Mouse (Mus musculus) limb, embryonic 10.5 days (tissue): ENCODE data around the gene Kcnh7. TPM values are rescaled to one million over a fixed set of nuclear protein-coding genes. Genes with fewer than 3 reads are reported as not detected.

ENCODE experiments used
- DNase-seq: peaks from one replicate; pipeline ENCODE4 v3.0.0-alpha.2; 2017; ENCODE audit warnings: low spot score
- H3K27ac ChIP-seq: fragments of 300-500 bp; sonication (generic); 2 replicates; pipeline ENCODE4 v1.5.1; 2016; ENCODE audit warnings: mild to moderate bottlenecking
- H3K27me3 ChIP-seq: fragments of 300-500 bp; sonication (generic); 2 replicates; pipeline ENCODE4 v1.6.1; 2016; ENCODE audit warnings: low read depth, mild to moderate bottlenecking; ENCODE audit not compliant: poor library complexity, severe bottlenecking
- H3K36me3 ChIP-seq: fragments of 300-500 bp; sonication (generic); 2 replicates; pipeline ENCODE4 v1.6.1; 2016; ENCODE audit warnings: mild to moderate bottlenecking, moderate library complexity
- H3K4me1 ChIP-seq: fragments of 300-500 bp; sonication (generic); 2 replicates; pipeline ENCODE4 v1.6.1; 2016
- H3K4me3 ChIP-seq: fragments of 300-500 bp; sonication (generic); 2 replicates; pipeline ENCODE4 v1.5.1; 2016; ENCODE audit warnings: mild to moderate bottlenecking, moderate library complexity
- H3K9me3 ChIP-seq: fragments of 300-500 bp; sonication (generic); replicated peaks from 2 replicates; pipeline ENCODE4 v1.6.1; 2016; ENCODE audit warnings: mild to moderate bottlenecking
- WGBS: fragments of 180-500 bp; shearing (Covaris S2); methylation state at CpG from one replicate; pipeline ENCODE4 v1.1.7; 2016; 5-methylcytosine and 5-hydroxymethylcytosine counted together
- polyA plus RNA-seq: library from polyadenylated mRNA; unstranded; fragments of >200 nt; fragmentation: Nextera tagmentation; extraction: Ambion mirVana; gene quantifications from 2 replicates; pipeline ENCODE4 v1.2.1, GENCODE M21; 2016

Gene Kcnh7
- 0.18 and 0.29 TPM in 2 replicates for polyA plus RNA-seq

- DNase-seq = peak; percentile 42
- WGBS = 2% methylated on average over 46 of the region's 49 CpGs
- H3K36me3 ChIP-seq = no peaks in the 10 kb centered on the region
- peaks cover 28% of the 10 kb centered on the region for H3K27me3 ChIP-seq
- peaks cover 15% of the 10 kb centered on the region for H3K4me1 ChIP-seq
- peak within 1 kb of the TSS; percentile 59 for H3K4me3 ChIP-seq
- no peaks in the 10 kb centered on the region for H3K9me3 ChIP-seq
- no peak within 1 kb of the TSS for H3K27ac ChIP-seq
These were observed at the start of gene Kcnh7 for GRCm38 (mm10) chr2:63183563-63184545. Gene Kcnh7, minus strand, starts transcription at chr2:63184287.

DNA sequence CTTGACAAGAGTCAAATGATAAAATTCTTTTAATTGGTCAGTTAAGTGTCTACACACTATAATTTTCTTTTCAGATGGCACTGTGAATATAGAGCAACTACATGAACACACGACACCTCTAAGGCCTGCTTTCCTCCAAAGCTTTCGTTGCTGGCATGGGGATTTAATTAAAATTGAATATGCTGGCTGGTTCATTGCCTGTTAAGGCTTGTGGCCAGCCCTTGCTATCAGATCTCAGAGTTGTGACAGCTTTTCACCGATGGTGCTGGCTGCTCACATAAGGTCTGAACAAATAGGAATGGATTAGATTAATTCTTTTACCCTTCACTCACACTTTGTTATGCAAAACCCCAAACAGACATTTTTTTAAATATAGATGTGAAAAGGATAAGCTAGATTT lies 23.3 kb upstream of the Kcnh7 start:
- 59% methylated on average over 3 of the region's 3 CpGs for WGBS
- Histone ChIP-seq H3K36me3 (no peaks in the 10 kb centered on the region), H3K27me3 (no peaks in the 10 kb centered on the region), H3K4me3 (no peak overlapping the region), H3K4me1 (no peaks in the 10 kb centered on the region), H3K27ac (no peak overlapping the region), H3K9me3 (no peaks in the 10 kb centered on the region)
- DNase-seq = no peak

DNA sequence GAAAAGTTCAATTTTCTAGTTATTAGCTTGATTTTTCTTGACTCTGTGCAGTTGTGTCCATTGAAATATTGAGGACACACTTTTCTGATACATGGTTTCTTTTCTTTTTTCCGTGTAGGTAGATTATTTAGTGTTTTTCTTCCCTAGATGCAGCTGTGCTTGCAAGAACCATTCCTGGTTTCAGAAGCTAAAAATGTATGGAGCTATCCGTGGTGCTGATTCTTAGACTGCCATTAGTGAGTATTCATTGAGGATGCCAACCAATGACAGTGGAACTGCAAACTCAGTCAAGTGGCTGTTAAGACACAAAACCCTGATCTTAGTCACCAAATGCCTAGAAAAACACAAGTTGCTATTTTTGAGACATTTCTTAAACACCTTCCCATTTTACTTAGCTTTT lies 1.9 kb upstream of the Kcnh7 start:
- WGBS = 4% methylated on average over 2 of the region's 2 CpGs
- H3K4me3 ChIP-seq = no peak overlapping the region
- DNase-seq = no peak

DNA sequence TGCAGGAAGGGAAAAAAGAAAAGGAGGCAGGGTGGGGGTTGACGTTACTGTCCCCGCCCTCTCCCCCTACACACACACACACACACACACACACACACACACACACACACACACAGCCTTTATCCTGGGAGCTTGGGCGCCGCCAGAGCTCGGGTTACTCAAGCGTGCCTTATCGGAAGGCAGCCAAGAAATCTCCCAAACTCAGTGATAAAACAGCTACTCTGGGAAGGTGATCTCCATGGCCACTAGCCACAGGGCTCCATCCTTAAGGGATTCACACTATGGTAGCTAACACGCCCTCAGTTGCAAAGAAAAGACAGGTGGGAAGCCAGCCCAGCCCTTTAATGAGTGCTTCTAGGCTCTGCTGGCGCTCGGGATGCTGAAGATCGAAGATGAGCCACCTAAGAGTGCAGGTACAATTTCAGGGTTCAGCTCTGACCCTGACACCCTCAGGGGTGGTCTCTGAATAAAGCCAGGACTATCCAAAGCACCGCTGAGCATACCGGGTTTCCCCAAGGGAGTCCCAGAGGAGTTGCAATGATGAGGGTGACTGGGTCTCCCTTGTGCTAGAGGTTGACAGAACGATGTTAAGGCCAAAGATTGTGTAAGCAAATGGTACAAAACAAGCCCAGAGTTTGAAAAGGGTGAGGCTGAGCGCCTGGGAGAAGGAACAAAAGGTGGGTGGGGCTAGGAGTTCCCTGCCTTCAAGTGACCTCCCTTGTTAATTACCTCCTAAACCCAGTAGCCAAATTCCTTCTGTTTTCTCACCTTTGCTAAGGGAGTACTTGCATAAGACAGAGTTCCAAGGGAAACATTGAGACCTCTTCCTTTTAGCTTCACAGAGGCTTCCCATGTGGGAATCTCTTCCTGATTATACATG lies 704 bp upstream of the Kcnh7 start:
- peak; percentile 31 for DNase-seq
- no peak overlapping the region for H3K27ac ChIP-seq
- H3K9me3 ChIP-seq = no peaks in the 10 kb centered on the region
- peaks cover 28% of the 10 kb centered on the region for H3K27me3 ChIP-seq
- peaks cover 15% of the 10 kb centered on the region for H3K4me1 ChIP-seq
- 2% methylated on average over 13 of the region's 15 CpGs for WGBS
- no peaks in the 10 kb centered on the region for H3K36me3 ChIP-seq
- H3K4me3 ChIP-seq = peak overlapping the region; percentile 59

More for the DNA sequence above, 1.9 kb upstream of the Kcnh7 start:
- Histone ChIP-seq H3K9me3 (no peaks in the 10 kb centered on the region), H3K27ac (no peak overlapping the region), H3K27me3 (peaks cover 28% of the 10 kb centered on the region), H3K36me3 (no peaks in the 10 kb centered on the region), H3K4me1 (peaks cover 15% of the 10 kb centered on the region)

DNA sequence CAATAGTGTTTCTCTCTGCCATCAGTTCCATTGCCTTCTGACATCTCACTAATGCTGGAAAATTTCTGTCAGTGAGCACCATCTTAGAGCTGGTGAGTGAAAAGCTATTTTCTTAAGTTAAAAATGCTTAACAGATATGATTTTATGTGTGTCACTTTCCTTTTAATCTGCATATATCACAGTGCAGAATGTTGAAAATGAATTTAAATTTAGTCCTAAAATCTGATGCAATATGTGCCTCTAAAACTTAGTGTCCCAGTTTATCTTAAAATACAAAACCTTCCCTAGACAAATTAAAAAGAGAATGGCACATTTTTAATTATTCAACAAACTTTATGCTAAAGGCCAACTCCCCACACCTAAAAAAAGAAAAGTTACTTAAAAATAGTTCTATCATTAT lies 30.4 kb downstream of the Kcnh7 start:
- Histone ChIP-seq H3K27ac (no peak overlapping the region), H3K4me3 (no peak overlapping the region), H3K4me1 (no peaks in the 10 kb centered on the region), H3K27me3 (no peaks in the 10 kb centered on the region), H3K36me3 (no peaks in the 10 kb centered on the region), H3K9me3 (no peaks in the 10 kb centered on the region)
- DNase-seq = no peak

DNA sequence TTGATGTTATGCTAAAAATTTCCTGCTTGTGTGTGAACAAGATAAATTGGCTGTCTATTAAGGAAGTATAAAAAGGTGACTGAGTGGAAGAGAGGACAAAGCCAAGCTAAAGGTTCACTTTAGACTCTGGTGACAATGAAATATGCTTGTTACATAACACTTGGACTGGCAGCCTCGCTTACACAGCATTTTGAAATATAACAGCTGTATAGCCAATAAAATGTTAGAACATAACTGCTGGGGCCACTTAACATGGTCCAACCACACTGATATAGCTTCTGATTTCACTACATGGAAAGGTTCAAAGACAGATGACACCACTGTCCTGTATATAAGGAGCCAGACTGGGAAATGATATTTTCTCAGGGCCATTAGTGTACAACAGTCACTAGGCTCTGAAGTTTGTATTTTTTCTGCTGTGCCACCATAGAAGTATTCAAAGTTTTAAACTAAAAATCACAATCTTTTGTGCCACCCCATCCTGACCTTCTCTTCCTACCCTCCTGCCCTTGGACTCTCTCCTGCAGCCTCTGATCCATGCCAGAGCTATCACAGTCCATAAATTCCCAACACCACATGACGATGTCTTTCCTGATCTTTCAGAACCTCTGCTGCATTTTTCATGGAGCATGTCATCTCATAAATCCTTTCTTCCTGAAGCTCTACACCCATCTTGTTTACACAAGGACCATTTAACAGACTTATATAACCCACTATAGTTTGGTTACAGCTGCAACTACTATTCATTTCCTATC lies 56.1 kb downstream of the Kcnh7 start:
- Histone ChIP-seq H3K4me1 (peaks cover 7% of the 10 kb centered on the region; the same call in 1 of the 2 replicates), H3K27me3 (no peaks in the 10 kb centered on the region), H3K4me3 (no peak overlapping the region), H3K36me3 (no peaks in the 10 kb centered on the region), H3K27ac (no peak overlapping the region), H3K9me3 (no peaks in the 10 kb centered on the region)
- DNase-seq = no peak
- 37% methylated on average over 2 of the region's 2 CpGs for WGBS

DNA sequence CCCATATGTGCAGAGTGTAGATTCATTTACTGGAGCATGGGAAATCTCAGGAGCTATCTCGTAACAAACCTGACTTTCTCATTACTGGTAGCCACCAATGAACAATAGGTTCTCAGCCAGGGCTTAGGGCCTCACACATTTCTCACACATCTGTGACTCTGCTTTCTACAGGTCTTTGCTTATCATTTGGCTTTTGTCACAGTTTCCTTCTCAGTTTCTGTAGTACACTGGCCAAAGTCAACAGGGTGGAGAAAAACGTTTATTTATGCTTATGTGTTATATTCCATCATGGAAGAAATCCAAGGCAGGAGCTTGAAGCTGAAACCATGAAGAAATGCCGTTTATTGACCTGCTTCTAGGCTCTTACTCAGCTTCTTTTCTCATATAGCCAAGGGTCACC lies 63.8 kb downstream of the Kcnh7 start:
- 79% methylated on average over 3 of the region's 3 CpGs for WGBS
- Histone ChIP-seq H3K4me3 (no peak overlapping the region), H3K9me3 (no peaks in the 10 kb centered on the region), H3K36me3 (no peaks in the 10 kb centered on the region), H3K27ac (no peak overlapping the region), H3K27me3 (no peaks in the 10 kb centered on the region), H3K4me1 (no peaks in the 10 kb centered on the region)
- no peak for DNase-seq

- H3K27ac ChIP-seq = no peak overlapping the region
- H3K4me1 ChIP-seq = no peaks in the 10 kb centered on the region
- H3K9me3 ChIP-seq = no peaks in the 10 kb centered on the region
- H3K4me3 ChIP-seq = no peak overlapping the region
- H3K27me3 ChIP-seq = no peaks in the 10 kb centered on the region
- WGBS = 83% methylated on average over 4 of the region's 4 CpGs
- no peaks in the 10 kb centered on the region for H3K36me3 ChIP-seq
- no peak for DNase-seq
These were observed 66.6 kb downstream of the Kcnh7 start for GRCm38 (mm10) chr2:63117209-63118193.

DNA sequence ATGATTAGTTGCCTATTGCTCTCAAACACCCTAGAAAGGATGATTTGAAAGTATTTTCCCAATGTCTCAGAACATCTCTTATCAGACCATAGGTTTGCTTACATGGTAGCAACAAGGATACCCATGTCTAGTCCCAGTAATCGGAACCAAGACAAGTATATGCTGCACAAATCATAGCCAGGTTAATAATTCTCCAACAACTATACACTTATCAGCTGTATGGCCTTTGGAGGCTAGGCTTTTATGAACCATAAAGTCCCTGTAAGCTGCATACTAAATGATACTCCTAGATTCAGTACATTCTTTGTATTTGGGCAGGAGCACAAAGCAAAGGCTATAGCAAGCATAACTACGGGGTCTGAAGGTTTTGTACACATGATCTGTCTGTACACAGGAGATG lies 78.1 kb downstream of the Kcnh7 start:
- Histone ChIP-seq H3K36me3 (no peaks in the 10 kb centered on the region), H3K4me3 (no peak overlapping the region), H3K27me3 (no peaks in the 10 kb centered on the region), H3K4me1 (no peaks in the 10 kb centered on the region), H3K27ac (no peak overlapping the region), H3K9me3 (no peaks in the 10 kb centered on the region)
- DNase-seq = no peak
- 92% methylated on average over 2 of the region's 2 CpGs for WGBS

- Histone ChIP-seq H3K4me3 (no peak overlapping the region), H3K27me3 (no peaks in the 10 kb centered on the region), H3K4me1 (no peaks in the 10 kb centered on the region), H3K9me3 (no peaks in the 10 kb centered on the region), H3K27ac (no peak overlapping the region), H3K36me3 (no peaks in the 10 kb centered on the region)
- no peak for DNase-seq
These were observed 84.4 kb downstream of the Kcnh7 start for GRCm38 (mm10) chr2:63099676-63100075.

GRCm38 (mm10) chr2:63091775-63092174 lies 92.3 kb downstream of the Kcnh7 start:
- no peak for DNase-seq
- H3K4me1 ChIP-seq = no peaks in the 10 kb centered on the region
- no peaks in the 10 kb centered on the region for H3K27me3 ChIP-seq
- WGBS = 60% methylated on average over 4 of the region's 4 CpGs
- no peak overlapping the region for H3K27ac ChIP-seq
- H3K36me3 ChIP-seq = no peaks in the 10 kb centered on the region
- no peak overlapping the region for H3K4me3 ChIP-seq
- H3K9me3 ChIP-seq = no peaks in the 10 kb centered on the region

DNA sequence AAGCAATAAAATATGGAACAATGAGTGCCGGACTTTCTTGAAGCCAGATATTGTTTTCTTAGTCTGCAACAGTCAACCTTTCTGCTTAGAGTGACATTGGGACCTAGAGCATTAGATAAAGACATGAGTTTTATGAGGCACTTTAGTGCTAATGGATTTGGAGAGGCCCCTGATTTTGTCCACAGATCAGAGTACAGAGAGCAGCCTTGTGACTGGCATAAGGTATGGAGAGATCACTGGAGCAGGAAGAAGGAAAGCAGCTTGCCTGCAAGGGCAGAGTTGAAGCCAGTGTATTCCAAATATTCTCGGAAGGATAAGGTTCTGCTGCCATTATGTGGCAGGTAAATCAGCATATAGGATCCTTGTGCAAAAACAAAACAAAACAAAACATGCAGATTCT lies 93.6 kb downstream of the Kcnh7 start:
- no peaks in the 10 kb centered on the region for H3K9me3 ChIP-seq
- no peaks in the 10 kb centered on the region for H3K4me1 ChIP-seq
- H3K4me3 ChIP-seq = no peak overlapping the region
- WGBS = 89% methylated on average over 2 of the region's 2 CpGs
- H3K36me3 ChIP-seq = no peaks in the 10 kb centered on the region
- no peak overlapping the region for H3K27ac ChIP-seq
- DNase-seq = no peak
- H3K27me3 ChIP-seq = no peaks in the 10 kb centered on the region
